Mouse (Mus musculus) heart, postnatal 36 days (tissue): ENCODE data around the gene Pou6f1. TPM values are rescaled to one million over a fixed set of nuclear protein-coding genes. Genes with fewer than 3 reads are reported as not detected.

ENCODE experiments used
- DNase-seq, 2 experiments: peaks; one replicate each; pipeline ENCODE4 v3.0.0; 2021 to 2022
- intact Hi-C: fragments of 180-260 bp; cut with DNase I; formaldehyde crosslinking; loops from one replicate; pipeline ENCODE4 v1.15.1; 2025
- microRNA-seq, 2 experiments: library from miRNA; unstranded; fragments of <30 nt; microRNA quantifications; one replicate each; pipeline ENCODE4 v1.2.0; 2021; ENCODE audit warnings: borderline number of aligned reads in 2 of 2
- total RNA-seq, 2 experiments: library from RNA; stranded (reverse); gene quantifications; 2 replicates each; pipeline ENCODE4 v1.2.3; 2021

Pou6f1 gene
- total RNA-seq, 2 experiments from 2014 or later, result 10.8 to 13.3 TPM

GRCm38 (mm10) chr15:100539411-100539810 lies 60.4 kb downstream of the Pou6f1 start:
- intact Hi-C loops, result no loop called here
- no peak for DNase-seq

GRCm38 (mm10) chr15:100537913-100538312 lies 61.9 kb downstream of the Pou6f1 start:
- intact Hi-C loops, result loop anchor here (1.0 kb wide), 3 partner anchors 75 to 144 kb away; no protein-coding TSS in a partner anchor

GRCm38 (mm10) chr15:100527900-100528299 lies 71.9 kb downstream of the Pou6f1 start:
- DNase-seq, result no peak
- intact Hi-C loops, result no loop called here

More at GRCm38 (mm10) chr15:100537913-100538312, 61.9 kb downstream of the Pou6f1 start:
- DNase-seq, result peak in 1 of 2 experiments; percentile 11

GRCm38 (mm10) chr15:100525405-100525804 lies 74.4 kb downstream of the Pou6f1 start:
- intact Hi-C loops, result no loop called here
- DNase-seq, result no peak

Small RNA genes within 50 kb of the gene (microRNA-seq; reads per million reads assigned to microRNA genes)
- 0 reads per million in 2 experiments for gene Mir6961

Other genes with a start within 250 kb of the Pou6f1 start
- not detected for gene Methig1, start 246.8 kb downstream of the Pou6f1 start, total RNA-seq
- 1 to 10 TPM in 1 of 2 experiments, under 1 TPM in 1; 0.89 to 1.0 TPM for gene Mettl7a2, start 246.8 kb downstream of the Pou6f1 start, total RNA-seq
- not detected for gene Higd1c, start 235.4 kb downstream of the Pou6f1 start, total RNA-seq
- gene Gm5475, start 177.8 kb downstream of the Pou6f1 start, total RNA-seq, result not detected
- 10 to 100 TPM; 45.2 TPM for gene Slc11a2, start 174.9 kb downstream of the Pou6f1 start, total RNA-seq
- 10 to 100 TPM; 12.2 to 14.8 TPM for gene Letmd1, start 131.0 kb downstream of the Pou6f1 start, total RNA-seq
- gene Csrnp2, start 104.5 kb downstream of the Pou6f1 start, total RNA-seq, result 1 to 10 TPM; 2.5 to 3.0 TPM
- 10 to 100 TPM; 11.9 to 13.4 TPM for gene Tfcp2, start 48.0 kb downstream of the Pou6f1 start, total RNA-seq
- gene Dazap2, start 15.4 kb upstream of the Pou6f1 start, total RNA-seq, result 100 to 1,000 TPM; 161 to 177 TPM
- gene Smagp, start 37.0 kb upstream of the Pou6f1 start, total RNA-seq, result 10 to 100 TPM; 13.7 to 15.8 TPM
- 1 to 10 TPM; 1.6 TPM for gene Bin2, start 69.6 kb upstream of the Pou6f1 start, total RNA-seq
- under 1 TPM in 1 of 2 experiments, not detected in 1; 0.98 TPM for gene Cela1, start 87.9 kb upstream of the Pou6f1 start, total RNA-seq
- under 1 TPM; 0.72 to 0.98 TPM for gene Galnt6, start 129.4 kb upstream of the Pou6f1 start, total RNA-seq
- 1 to 10 TPM; 2.3 to 2.7 TPM for gene Slc4a8, start 161.8 kb upstream of the Pou6f1 start, total RNA-seq